Comparison of ENCODE assay signal across 15 mouse cellular contexts in the genomic region with DNA sequence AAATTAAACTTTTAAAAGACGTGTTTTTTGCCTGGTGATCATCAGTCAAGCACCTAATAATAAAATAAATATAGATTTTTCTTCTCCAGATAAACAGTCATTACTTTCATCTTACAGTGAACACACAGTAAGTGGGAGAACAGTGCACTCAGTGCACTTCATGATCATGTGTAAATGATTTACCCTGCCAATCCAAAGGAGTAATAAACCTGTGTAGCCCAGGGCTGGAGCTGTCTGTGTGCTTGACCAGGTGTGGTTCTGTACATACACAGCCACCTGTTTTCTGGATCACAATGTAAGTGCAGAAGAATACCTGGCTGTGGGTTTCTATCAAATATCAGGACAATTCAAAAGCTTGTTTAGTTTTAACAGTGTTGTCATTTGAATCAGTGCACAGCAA.
"Had no signal": no experiment of that assay in that cellular context is flagged by ENCODE, and none has a peak within 500 bp of the region (broad histone marks: within the 10 kb centered on the region; RNA-seq: fewer than 3 reads in every experiment).

No protein-coding gene starts in this region.

- H3K36me3 ChIP-seq: limb, embryonic 12.5 days; liver, embryonic 13.5 days; lung, embryonic 15.5 days; midbrain, embryonic 15.5 days; neural tube, embryonic 12.5 days had no signal

- H3K9ac ChIP-seq: limb, embryonic 12.5 days; liver, embryonic 13.5 days; liver, postnatal 0 days; lung, embryonic 15.5 days; midbrain, embryonic 15.5 days; neural tube, embryonic 12.5 days had no signal

- H3K4me1 ChIP-seq: limb, embryonic 12.5 days; liver, embryonic 13.5 days; lung, embryonic 15.5 days; megakaryocyte, embryonic 14.5 days; midbrain, embryonic 15.5 days; neural tube, embryonic 12.5 days had no signal

- H3K4me2 ChIP-seq: limb, embryonic 12.5 days; liver, embryonic 13.5 days; lung, embryonic 15.5 days; midbrain, embryonic 11.5 days; midbrain, embryonic 15.5 days; neural tube, embryonic 12.5 days had no signal

- ATAC-seq: liver, postnatal 0 days; midbrain, embryonic 15.5 days had no signal

- H3K4me3 ChIP-seq: limb, embryonic 12.5 days; liver, embryonic 13.5 days; lung, embryonic 15.5 days; megakaryocyte, embryonic 14.5 days; midbrain, embryonic 15.5 days; neural tube, embryonic 12.5 days had no signal

- H3K27ac ChIP-seq: limb, embryonic 12.5 days; liver, embryonic 13.5 days; lung, embryonic 15.5 days; macrophage; midbrain, embryonic 15.5 days; neural tube, embryonic 12.5 days had no signal

- H3K9me3 ChIP-seq: limb, embryonic 12.5 days; liver, embryonic 13.5 days; lung, embryonic 15.5 days; megakaryocyte, embryonic 14.5 days; midbrain, embryonic 15.5 days; neural tube, embryonic 12.5 days had no signal

- DNase-seq: kidney, adult 2 months; liver; liver, embryonic 13.5 days; liver, postnatal 0 days; lung, postnatal 14 days; right cerebral cortex, postnatal 4 days; spleen, adult 18-20 months; thymus, postnatal 4 days had no signal

- H3K27me3 ChIP-seq: limb, embryonic 12.5 days; liver, embryonic 13.5 days; lung, embryonic 15.5 days; megakaryocyte, embryonic 14.5 days; midbrain, embryonic 15.5 days; neural tube, embryonic 12.5 days had no signal
